Mouse (Mus musculus) bone marrow, adult 2 months (tissue): Measurements from ENCODE around the gene Usp42. TPM values are rescaled to one million over a fixed set of nuclear protein-coding genes. Genes with fewer than 3 reads are reported as not detected.

Source experiments
- H3K27ac ChIP-seq: fragments of 200-500 bp; 2 replicates; pipeline ENCODE4 v1.5.1; 2012; ENCODE audit warnings: low read depth, mild to moderate bottlenecking, control low read depth, inconsistent platforms, low read length; ENCODE audit not compliant: control insufficient read depth, poor library complexity, insufficient read depth
- H3K4me1 ChIP-seq: fragments of 200-500 bp; 2 replicates; pipeline ENCODE4 v1.6.1; 2011; ENCODE audit warnings: low read length; ENCODE audit not compliant: control insufficient read depth, insufficient read depth
- H3K4me3 ChIP-seq: fragments of 200-500 bp; replicated peaks from 2 replicates; pipeline ENCODE3; 2011; ENCODE audit warnings: mild to moderate bottlenecking, low read depth, low read length, control low read depth; ENCODE audit not compliant: control insufficient read depth
- CTCF ChIP-seq: fragments of 200-500 bp; IDR thresholded peaks from 2 replicates; pipeline ENCODE4 v1.5.1; 2011; ENCODE audit warnings: low read length, control low read depth; ENCODE audit not compliant: control insufficient read depth, insufficient read depth
- POLR2A ChIP-seq: fragments of 200-500 bp; IDR thresholded peaks from 2 replicates; pipeline ENCODE4 v1.6.1; 2011; ENCODE audit warnings: low read depth, mild to moderate bottlenecking, control low read depth, low read length, borderline replicate concordance; ENCODE audit not compliant: control insufficient read depth
- WGBS: fragments of 180-500 bp; shearing (Covaris S2); methylation state at CpG from one replicate; pipeline ENCODE4 v1.1.7; 2018; 5-methylcytosine and 5-hydroxymethylcytosine counted together
- polyA plus RNA-seq: library from polyadenylated mRNA; stranded (reverse); fragments of >200 nt; gene quantifications from 2 replicates; pipeline ENCODE4 v1.2.4, GENCODE M21; 2011; ENCODE audit warnings: low replicate concordance; ENCODE audit not compliant: missing spikeins, insufficient read depth, insufficient read length

Gene Usp42
- polyA plus RNA-seq, 1 experiment: 6.2 TPM

DNA sequence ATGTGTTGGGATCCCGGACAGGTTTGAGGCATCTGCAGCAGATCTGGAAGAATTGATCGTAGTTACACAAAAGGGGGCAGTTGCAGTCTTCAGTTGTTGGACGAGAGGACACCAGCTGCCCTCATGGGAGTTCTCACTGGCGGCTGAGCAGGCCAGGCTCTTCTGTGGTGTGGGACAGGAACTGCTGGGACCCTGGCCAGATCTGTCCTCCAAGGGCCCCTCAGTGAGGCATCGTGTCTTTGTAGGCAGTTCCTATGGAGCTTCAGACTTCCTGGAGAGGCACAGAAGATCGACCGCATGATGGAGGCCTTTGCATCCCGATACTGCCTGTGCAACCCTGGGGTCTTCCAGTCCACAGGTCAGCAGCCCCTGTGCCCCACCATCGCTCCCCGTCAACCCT, 31.0 kb downstream of the Usp42 start:
- Histone ChIP-seq H3K27ac (no peak overlapping the region; the same call in 1 of the 2 replicates), H3K4me1 (peaks cover 2% of the 10 kb centered on the region), H3K4me3 (no peak overlapping the region)
- 94% methylated on average over 10 of the region's 10 CpGs for WGBS
- TF ChIP-seq POLR2A: no peak
- no peak for TF ChIP-seq CTCF

DNA sequence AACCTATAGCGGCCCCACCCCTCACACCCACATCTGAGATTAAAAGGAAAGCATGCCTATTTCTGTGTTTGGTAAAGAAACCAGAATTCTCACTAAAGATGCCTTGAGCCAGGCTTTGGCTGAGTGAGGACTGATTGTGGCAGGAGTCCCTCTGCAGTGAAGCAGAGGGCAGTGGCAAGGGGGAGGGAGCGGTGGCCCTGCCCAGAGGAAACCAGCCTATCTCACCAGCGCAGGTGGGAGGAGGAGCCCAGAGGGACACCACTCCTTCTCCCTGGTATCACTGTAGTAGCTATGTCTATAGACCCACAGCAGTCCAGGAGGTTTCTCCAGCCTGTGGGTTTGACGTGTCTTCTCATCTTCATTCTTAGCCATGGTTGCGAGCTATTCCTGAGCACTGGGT, 31.8 kb downstream of the Usp42 start:
- Histone ChIP-seq H3K4me1 (peaks cover 2% of the 10 kb centered on the region), H3K27ac (peak overlapping the region; percentile 68), H3K4me3 (no peak overlapping the region)
- 69% methylated on average over 5 of the region's 5 CpGs for WGBS
- TF ChIP-seq CTCF: no peak
- no peak for TF ChIP-seq POLR2A

DNA sequence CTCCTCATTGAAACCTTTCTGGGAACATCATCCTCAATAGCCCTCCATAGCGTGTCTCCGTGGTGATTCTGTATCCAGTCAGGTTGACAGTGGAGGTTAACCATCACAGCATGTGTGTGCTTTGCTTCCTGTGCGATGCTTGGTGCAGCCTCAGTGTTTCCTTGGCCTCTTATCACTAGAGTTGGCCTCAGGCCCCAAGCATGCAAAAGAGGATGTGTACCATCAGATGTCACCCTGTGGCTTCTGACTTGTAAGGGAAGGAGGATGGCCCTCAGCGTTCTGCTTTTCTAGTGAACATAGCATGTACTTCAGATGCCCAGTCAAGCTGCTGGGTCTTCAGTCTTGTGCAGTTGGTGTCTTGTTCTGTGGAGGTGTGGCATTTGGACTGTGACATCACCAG, 33.6 kb downstream of the Usp42 start:
- no peak for TF ChIP-seq CTCF
- Histone ChIP-seq H3K4me3 (no peak overlapping the region), H3K4me1 (peaks cover 2% of the 10 kb centered on the region), H3K27ac (no peak overlapping the region)
- 49% methylated on average over 4 of the region's 4 CpGs for WGBS

DNA sequence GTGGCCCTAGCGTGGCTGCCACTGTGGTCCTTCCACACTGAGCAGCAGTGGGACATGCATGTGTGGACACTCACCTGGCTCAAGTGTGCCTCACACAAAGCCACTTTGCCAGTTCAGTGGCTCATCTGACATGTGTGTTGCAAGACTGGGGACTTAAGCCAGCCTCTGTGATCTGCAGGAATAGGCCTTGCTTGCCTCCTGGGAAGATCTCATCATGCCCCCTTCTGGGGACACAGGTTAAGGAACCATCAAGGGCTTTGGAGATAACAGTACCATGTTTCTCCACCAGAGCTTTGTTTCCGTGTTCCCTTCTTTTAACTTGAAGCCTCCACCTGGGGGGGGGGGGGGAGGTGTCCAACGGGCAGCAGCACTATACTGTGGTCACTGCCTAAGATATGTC, 35.8 kb downstream of the Usp42 start:
- Histone ChIP-seq H3K27ac (no peak overlapping the region), H3K4me3 (no peak overlapping the region), H3K4me1 (peaks cover 2% of the 10 kb centered on the region; the same call in 1 of the 2 replicates)
- TF ChIP-seq POLR2A: no peak
- TF ChIP-seq CTCF: no peak
- WGBS: 40% methylated on average over 3 of the region's 3 CpGs

DNA sequence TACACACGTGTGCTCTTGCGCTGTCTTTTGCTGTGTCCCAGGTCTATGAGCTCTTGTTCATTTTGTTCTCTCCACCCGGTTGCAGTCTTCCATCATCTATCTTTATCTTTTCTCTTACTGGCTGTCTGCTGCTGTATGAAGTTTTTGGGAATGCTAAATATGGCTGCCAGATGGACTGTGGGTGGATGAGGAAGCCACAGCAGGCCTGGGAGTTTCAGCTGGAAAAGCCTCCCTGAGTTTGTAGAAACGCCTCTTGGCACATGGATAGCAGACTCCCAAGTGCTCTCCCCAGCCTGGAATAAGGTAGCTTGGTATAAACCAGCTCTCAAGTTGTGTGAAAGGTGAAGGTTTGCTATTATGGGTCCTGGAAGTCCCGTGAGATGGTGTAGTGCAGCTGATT, 41.2 kb downstream of the Usp42 start:
- H3K4me3 ChIP-seq: no peak overlapping the region
- no peaks in the 10 kb centered on the region for H3K4me1 ChIP-seq
- no peak for TF ChIP-seq POLR2A
- TF ChIP-seq CTCF: no peak
- 86% methylated on average over 5 of the region's 5 CpGs for WGBS
- H3K27ac ChIP-seq: no peak overlapping the region

DNA sequence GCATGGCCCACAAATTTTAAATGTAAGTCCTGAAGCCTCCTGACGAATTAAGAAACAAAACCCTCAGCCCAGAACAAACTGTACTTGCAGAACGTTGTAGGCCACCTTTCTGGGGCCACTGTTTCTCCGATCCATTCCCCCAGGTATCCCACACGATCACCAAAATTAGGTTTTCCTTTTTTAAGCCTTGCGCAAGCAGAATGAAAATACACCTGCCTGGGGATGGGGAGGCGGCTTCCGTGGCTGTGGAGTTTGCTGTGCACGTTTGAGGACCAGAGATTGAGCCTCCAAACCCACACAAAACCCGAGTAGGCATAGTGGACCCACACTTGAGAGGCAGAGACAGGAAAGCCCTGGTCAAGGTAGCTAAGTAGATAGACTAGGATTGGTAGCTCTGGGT, 41.7 kb downstream of the Usp42 start:
- H3K4me1 ChIP-seq: no peaks in the 10 kb centered on the region
- WGBS: 87% methylated on average over 9 of the region's 9 CpGs
- H3K27ac ChIP-seq: no peak overlapping the region
- no peak overlapping the region for H3K4me3 ChIP-seq
- TF ChIP-seq CTCF: no peak
- TF ChIP-seq POLR2A: no peak

DNA sequence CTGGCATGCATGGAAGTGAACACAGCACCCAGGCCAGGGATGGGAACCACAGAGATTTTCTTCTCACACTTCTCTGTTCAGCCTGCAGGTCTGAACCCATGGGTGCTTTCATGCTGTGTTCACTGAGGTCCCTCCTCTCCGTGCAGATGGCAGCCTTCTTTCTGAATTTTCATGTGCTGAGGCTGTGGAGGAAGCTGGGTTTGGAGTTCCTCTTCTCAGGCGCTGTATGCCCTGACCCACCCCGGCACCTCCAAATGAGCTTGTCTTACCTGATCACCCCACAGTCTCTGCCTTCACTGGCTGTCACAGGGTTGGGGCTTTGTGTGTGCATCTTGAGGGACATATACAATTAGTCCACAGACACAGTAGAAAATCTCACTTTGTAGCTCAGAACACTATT, 44.5 kb downstream of the Usp42 start:
- Histone ChIP-seq H3K4me3 (no peak overlapping the region), H3K4me1 (no peaks in the 10 kb centered on the region; the same call in 1 of the 2 replicates), H3K27ac (no peak overlapping the region; the same call in 1 of the 2 replicates)
- TF ChIP-seq CTCF (no peak), POLR2A (no peak)
- 24% methylated on average over 3 of the region's 3 CpGs for WGBS

DNA sequence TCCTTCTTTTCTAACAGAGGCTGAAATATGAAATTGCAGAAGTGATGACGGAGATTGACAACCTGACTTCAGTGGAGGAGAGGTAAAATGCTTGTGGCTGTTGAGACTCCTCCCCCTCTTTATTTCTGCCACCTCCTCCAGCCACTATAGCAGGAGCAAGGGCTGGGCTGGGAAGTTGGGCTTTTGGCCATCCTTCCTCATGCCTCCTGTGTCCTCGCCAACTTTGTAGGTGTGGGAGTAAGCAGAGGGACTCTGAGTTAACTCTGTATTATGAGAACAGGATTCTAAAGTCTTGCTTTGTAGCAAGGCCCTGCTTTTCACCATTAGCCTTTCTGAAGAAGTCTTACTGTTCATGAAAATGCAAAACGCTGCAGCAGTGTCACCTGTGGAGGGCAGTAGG, 45.6 kb downstream of the Usp42 start:
- TF ChIP-seq POLR2A: no peak
- no peak for TF ChIP-seq CTCF
- 80% methylated on average over 3 of the region's 3 CpGs for WGBS
- no peak overlapping the region for H3K27ac ChIP-seq
- H3K4me1 ChIP-seq: no peaks in the 10 kb centered on the region; the same call in 1 of the 2 replicates
- H3K4me3 ChIP-seq: no peak overlapping the region

DNA sequence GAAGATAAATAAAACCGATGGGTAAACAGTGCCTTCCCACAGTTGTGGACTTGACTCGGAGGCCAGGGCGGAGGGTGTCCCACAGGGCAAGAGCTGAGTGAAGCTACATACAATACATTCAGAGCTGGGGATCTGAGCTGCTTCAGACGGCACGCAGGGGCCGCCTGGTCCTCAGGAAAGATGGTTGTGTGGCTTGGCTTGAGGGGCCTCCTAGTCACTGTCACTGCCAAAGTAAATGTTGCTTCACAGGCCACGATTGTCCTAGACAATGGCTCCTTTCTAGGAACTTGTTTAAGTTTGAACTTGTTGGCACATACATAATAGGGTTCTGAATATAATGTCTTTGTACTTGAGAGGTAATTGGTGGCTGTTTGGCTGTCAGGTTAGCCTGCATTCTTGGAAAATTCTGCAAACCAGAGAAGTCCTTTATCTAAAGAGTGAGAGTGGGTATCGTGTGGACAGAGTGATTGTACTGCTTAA, 47.1 kb downstream of the Usp42 start:
- Histone ChIP-seq H3K27ac (no peak overlapping the region), H3K4me1 (no peaks in the 10 kb centered on the region; the same call in 1 of the 2 replicates), H3K4me3 (no peak overlapping the region)
- WGBS: 93% methylated on average over 8 of the region's 8 CpGs
- TF ChIP-seq POLR2A (no peak), CTCF (no peak)
